Mouse (Mus musculus): ENCODE results near the gene Olfr342.

The Olfr342 gene

GRCm38 (mm10) chr2:36524698-36525097 is at the start of gene Olfr342:
TSS of gene Olfr342 (plus strand) at chr2:36524998.
- no peak for DNase-seq (ENCODE audit: low spot score)

DNA sequence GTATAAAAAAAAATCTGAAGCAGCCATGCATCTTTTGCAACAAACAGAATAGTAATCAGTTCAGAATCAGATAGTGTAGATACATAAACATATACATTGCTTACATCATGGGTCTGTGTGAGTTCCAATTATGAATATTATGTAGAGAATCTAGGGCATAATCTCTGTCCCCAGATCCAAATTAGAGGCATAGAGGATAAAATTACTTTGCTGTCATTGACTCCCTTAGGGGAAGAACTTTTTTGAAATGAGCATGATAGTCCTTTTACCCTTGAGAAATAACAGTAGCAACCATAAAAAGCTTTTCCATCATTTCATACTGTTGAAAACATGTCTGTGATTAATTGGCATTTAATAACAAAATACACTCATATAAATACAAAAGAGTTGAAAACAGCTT is 42.4 kb upstream of the Olfr342 start, which contains the start of gene Olfr341:
Gene Olfr341, minus strand, starts transcription at position 101 of the 400 bp plus-strand sequence.
- DNase-seq (ENCODE audit: low spot score), result no peak

- no peak for DNase-seq (ENCODE audit: low spot score)
Observed at GRCm38 (mm10) chr2:36565156-36565555, 40.4 kb downstream of the Olfr342 start.

GRCm38 (mm10) chr2:36566362-36566761 is 41.6 kb downstream of the Olfr342 start, which contains the start of gene Olfr344:
TSS of gene Olfr344 (plus strand) at chr2:36566662.
- no peak for DNase-seq (ENCODE audit: low spot score)

DNA sequence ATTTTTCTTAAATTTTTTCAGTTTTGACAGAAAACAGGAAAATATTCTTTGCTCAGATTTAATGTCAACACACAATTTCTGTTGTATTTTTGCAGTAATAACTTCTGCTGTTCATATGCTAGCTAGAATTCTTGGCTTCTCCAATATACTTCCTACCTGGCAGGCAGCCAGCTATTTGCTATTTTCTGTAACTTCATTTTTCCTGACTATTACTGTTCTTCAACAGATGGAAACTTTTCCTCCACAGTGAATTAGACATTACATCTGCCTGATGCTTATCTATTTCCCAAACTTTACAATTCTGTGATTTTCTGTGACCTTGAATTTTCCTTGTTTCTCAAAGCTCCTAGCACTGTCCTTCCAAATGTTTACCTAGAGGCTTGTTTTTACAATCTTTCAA is 42.2 kb downstream of the Olfr342 start:
- DNase-seq (ENCODE audit: low spot score), result no peak

- no peak for DNase-seq (ENCODE audit: low spot score)
Observed at GRCm38 (mm10) chr2:36567845-36568244, 43.0 kb downstream of the Olfr342 start.

All from layer of hippocampus, adult 11-12 months (tissue).